Mouse (Mus musculus) cerebellum, postnatal 25 days (tissue): Measurements from ENCODE around the gene Il27ra.

ENCODE experiments used
- DNase-seq, 2 experiments: peaks; one replicate each; pipeline ENCODE4 v3.0.0; 2021; ENCODE audit warnings: mixed read lengths in 2 of 2

The Il27ra gene

DNA sequence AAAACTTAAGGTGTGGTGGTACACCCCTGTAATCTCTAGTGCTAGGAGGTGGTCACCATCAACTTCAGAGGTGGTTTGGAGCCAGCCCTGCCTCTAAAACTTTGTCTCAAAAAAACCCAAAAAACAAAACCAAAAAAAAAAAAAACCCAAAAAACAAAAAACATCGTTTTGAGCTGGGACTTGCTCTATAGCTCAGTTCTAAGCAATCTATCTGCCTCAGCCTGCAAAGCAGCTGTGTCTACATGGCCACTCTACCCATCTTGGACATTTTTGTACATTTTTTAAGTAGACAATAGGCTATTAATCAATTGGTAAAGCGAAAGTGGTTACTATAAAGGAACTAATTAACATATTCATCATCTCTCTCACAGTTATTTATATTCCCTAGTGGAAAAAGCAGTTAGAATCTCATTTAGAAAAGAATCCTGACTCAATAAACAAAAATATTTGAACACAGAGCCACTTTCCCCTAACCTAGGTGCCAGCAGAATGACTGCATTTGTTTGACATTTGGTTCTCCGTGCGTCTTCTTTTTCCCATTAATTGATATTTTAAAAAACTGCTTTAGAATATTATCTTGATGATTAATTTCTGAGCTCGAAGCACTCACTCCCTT is 23.2 kb upstream of the Il27ra start:
- DNase-seq: no peak

DNA sequence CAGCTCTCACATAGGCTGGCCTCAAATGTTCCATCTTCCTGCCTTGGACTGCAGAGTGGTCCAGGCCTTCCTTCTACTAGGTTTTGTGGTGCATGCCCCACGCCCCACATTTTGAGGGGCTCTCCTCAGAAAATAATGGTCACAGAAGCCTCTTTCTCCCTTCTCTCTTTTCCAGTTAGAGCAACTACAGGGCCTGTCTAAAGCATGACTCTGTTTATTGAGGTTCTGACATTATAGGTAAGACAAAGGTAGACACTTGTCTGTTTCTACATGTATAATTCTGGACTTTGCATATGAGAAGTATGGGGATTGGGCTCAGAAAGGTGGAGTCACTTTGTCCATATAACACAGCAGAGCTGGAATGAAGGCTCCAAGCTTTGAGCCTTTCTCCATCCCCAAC is 22.6 kb upstream of the Il27ra start, which contains the start of gene Gm10643:
Gene Gm10643 (minus strand): TSS at position 101 of the 400 bp plus-strand sequence.
- DNase-seq: no peak

DNA sequence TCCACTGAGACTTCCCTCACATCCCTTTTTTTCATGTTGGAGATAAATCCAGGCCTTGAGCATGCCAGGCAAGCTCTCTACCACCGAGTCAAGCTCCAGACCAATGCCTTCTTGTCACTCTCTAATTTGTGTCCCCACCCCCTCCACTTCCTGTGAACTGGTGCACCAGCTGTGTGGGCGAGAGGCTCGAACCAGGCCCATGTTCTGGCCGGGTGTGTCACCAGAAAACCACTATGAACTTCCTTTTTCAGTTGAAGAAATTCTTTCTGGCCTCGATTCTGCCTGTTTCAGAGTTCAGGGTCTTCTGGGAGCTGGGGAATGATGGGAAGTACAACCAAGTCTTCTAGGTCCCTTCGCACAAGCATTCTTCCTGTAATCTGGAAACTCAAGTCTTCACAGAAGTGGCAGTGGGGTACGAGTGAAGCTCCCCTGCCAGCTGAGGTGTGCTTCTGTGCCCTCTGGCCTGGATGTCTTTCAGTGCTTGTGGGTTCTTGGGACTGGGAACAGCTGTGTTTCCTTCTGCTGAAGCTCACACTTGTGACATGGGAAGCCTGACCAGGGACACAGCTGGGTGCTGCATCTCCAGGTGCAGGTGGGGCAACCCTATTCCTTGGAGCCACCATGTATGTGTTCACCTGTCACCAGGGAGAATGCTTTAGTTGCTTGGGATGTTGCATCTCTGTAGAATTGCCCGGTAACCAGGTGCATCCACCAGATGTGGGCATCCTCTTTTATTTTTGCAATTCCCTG is 21.6 kb upstream of the Il27ra start:
- DNase-seq: no peak

DNA sequence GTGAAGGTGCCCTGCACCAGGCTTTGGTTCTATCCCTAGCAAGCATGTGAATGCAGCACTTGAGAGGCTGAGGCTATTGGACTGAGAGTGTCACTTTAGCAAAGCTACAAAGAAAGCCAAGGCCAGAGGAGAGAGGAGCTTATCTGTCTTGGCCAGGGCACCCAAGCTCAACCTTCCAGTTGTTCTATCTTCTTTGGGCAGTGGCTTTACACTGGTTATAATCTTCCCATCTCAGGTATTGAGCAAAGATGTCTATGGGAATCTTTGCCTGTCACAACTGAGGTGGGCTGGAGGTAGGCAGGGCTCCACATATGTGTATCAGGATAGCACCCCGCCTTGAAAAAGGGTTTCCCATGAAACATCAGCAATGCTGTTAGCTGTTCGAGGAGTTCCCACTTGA is 17.9 kb upstream of the Il27ra start:
- DNase-seq: no peak

DNA sequence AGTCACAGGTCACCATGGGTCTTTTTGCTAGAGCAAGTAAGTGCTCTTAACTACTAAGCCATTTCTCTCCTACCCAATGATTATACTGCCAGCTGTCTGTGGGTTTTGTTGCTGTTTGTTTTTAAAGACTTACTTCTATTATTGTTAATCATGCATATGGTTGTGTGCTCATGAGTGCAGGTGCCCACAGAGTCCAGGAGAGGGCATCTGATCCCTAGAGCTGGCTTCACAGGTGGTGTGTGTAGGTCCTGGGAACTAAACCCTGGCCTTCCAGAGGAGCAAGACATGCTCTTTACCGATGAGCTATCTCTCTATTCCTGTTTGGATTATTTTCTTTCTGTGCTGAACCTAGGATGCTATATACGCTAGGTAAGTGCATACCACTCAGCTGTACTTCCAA is 16.8 kb upstream of the Il27ra start:
- no peak for DNase-seq

DNA sequence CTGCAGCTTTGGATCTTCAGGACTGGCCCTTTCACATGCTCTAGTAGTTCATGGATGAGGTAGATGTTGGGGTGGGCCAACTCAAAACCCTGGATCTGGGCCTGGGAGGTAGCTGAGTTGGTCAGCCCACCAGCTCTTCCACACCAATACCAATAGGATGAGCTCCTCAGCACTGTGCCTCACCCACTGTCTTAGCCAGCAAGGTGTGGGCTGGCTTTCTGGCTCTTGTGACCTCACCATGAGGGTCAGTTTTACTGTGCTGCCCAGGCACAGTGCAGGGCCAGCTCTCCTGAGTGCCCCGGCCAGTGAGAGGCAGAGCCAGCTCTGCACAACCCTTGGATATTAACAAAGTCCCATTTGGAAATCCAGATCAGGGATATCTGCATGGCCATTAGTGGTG is 15.4 kb upstream of the Il27ra start:
- no peak for DNase-seq

DNA sequence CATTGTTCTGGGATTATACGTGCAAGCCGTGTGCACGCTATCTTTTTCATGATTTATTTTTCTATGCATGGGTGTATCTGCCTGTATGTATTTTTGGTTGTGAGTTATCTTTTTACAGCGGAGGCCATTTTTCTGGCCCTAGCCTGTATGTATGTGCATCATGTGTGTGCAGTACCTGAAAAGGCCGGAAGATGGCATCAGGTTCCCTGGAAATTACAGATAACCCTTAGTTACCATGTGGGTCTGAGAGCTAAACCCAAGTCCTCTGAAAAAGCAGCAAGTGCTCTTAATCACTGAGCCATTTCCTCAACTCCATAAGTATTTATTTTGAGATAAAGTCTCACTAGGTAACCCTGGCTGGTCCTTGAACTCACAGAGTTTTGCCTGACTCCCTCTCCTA is 10.8 kb upstream of the Il27ra start:
- DNase-seq: no peak

DNA sequence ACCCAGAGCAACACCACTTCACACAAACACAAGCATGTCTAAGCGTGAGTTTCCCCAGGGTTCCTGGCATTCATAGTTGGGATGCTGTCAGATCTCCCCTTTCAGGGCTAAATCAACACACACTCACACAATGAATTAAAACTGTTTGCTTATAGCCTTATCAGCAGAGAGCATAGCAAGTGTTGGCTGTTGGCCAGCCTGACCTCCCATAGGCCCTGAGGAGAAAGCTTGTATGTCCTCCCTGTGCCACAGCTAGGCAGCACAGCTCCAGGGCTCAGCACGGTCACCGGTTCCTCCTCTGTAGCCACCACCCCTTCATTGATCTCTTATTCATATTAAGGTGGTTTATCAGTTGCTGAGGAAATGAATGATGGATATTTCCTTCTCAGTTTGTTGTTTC is 10.4 kb upstream of the Il27ra start:
- DNase-seq: no peak

DNA sequence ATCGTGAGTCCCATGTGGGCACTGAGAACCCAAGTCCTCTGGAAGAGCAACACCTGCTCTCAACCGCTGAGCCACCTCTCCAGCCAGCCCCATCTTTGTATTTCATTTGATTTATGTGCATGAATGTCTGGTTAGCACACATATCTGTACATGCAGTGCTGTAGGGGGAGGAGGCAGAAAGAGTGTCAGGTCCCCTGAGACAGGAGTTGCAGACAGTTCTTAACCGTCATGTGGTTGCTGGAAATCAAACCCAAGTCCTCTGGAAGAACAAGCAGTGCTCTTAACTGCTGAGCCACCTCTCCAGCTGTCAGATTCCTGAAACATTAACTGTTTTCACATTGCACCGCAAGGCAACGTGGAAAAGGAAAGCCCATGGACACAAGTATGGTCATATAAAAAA is 5.8 kb upstream of the Il27ra start:
- DNase-seq: no peak

DNA sequence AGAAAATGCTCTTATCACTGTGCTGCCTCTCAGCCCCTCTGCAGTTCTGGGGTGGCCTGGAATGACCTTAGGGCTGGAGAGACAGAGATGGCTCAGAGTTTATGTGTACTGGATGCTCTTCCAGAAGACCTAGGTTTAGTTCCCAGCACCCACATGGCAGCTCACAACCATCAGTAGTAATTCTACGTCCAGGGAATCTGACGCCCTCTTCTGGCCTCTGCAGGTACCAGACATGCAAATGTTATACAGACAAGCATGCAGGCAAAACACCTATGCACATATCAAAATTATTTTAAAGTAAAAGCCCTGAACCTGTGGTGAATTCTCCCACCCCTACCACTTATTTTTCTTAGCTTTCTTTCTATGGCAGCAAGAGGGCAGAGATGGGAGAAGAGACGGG is 4.1 kb upstream of the Il27ra start:
- DNase-seq: no peak

DNA sequence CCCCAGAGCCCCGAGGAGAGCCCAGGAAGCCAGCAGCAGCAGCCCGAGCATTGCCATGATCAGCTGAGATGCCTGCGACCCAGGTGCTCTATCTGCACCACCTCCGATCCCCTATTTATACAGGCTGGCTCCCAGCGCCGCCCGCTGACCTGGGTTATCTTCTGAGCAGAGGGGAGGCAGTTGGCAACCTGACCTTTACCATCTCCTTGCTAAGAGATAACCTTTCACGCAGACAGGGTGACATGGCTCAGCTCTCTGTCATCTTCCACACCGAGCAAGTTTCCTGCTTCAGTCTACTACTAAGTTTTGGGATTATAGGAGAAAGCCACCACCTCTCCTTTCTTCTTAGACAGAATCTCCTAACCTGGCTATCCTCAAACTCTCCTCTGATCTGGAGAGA is 2.5 kb upstream of the Il27ra start, which contains the start of gene Rln3:
Gene Rln3 (minus strand): TSS at position 101 of the 400 bp plus-strand sequence.
- DNase-seq: no peak

DNA sequence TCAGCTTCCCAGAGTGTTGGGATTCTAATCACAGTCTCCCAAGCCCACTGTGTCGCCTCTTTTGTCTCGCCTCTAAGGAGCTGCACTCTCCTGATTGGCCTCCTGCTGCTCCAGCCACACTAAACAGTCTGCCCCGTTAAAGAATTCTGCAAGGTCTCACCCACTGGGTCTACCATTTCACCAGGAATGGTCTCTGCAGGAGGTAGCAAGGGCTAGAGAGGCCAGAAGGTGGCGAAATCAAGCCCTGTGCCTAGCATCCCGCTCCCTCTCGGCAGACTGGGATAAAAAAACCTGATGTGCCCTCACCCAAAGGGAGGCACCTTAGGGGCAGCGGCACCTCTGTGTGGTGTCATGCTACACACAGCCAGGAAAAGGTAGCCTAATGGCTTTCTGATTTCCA is 1.7 kb upstream of the Il27ra start:
- no peak for DNase-seq

DNA sequence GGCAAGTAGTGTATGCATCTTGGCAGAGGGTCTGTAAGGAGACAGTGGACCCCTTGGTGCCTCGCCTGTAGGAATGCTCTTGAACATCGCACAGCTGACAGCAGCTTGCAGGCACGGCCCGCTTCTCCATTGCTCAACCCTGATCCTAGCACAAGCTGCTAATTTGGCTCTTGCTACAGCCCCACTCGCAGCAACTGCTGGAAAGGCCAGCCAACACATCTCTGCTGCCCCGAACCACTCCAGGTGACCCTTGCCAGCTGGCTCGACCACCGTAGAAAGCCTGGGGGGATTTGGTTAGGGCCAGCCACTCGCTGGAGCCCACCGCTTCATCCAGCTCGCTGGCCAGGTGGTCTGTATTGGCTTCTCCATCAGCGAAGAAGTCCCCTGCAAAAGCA is 556 bp upstream of the Il27ra start:
- DNase-seq: no peak

DNA sequence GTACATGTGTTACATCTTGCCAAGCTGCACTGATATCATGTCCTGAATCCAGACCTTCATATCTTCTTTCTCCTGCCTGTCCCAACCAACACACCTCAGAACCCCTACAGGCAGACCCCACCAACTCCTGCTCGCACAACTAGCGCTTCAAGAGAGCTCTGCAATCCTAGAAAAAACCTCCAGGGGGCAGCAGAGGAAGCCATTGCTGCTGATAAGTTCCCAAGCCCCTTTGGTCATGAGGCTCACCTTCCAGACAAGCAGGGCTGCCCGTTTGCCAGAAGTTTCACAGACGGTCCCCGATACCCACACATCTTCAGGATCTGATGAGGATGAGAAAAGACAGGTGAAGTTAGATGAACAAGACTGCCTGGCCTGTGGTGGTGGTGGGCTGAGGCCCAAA is 3.3 kb downstream of the Il27ra start:
- DNase-seq: peak; percentile 80 to 85

DNA sequence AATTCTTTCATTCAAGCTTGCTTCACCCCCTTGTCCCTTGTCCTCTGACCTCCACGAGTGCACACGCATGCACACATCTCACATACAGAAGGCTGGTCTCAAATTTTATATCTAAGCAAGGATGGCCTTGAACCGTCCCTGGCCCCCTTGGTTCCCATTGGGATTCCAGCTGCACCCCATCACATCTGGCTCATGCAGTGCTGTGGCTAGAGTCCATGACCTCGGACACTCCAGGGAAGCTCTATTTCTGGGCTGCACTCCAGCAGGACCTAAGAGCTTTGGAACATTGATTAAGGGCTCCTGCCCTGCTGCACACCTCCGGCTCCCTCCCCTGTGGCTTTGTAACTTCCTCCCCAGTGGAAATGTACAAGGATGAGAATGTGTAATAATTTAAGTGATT is 4.4 kb downstream of the Il27ra start:
- DNase-seq: no peak

DNA sequence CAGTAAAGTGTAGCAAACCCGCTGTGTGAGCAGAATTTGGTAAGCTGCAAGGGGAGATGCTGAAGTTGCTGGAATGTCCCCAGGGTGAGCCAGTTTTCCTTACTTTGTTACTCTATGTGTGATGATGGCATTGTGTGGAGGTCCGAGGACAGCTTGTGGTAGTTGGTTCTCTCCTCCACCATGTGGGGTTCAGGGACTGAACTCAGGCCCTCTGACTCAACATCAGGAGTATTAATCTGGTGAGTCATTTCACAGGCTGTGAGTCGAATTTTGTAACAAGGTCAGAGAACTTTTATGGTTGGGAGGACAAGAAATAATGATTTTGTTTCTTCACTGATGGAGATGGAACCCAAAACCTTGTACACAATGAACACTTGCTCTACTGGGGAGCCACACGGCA is 9.6 kb downstream of the Il27ra start:
- DNase-seq: no peak

DNA sequence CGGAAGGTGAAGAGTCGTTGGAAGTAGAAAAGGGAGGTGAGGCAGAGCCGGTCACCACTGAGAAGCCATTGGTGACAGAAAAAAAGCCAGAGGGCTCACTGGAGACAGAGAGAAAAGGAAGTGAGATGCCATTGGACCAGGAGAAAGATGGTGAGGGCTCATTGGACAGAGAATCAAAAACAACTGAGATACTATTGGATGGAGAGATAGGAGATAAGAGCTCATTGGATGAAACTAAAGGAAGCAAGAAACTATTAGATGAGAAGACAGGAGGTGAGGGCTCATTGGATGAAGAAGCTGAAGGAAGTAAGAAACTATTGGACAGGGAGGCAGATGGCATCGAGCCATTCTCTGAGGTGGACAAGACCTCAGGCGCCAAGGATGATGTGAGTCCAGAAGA is 13.1 kb downstream of the Il27ra start:
- no peak for DNase-seq

DNA sequence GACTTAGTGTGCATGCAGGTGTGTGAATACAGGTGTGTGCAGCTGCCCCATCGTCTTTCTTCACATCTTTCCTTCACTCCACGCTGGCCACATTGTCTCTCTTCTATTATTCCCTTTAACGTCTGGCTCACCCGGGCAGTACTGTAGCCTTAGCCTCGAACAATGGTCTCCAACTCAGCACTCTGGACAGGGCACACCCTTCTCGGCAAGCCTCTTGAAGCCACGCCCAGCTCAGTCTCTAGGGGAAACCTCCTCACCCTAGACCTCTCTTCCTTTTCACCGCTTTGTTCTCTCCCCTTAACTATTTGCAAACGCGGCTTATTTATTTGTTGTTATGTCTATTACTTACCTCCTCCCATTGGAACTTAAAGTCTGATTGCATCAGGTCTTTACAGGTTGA is 14.9 kb downstream of the Il27ra start:
- DNase-seq: no peak

DNA sequence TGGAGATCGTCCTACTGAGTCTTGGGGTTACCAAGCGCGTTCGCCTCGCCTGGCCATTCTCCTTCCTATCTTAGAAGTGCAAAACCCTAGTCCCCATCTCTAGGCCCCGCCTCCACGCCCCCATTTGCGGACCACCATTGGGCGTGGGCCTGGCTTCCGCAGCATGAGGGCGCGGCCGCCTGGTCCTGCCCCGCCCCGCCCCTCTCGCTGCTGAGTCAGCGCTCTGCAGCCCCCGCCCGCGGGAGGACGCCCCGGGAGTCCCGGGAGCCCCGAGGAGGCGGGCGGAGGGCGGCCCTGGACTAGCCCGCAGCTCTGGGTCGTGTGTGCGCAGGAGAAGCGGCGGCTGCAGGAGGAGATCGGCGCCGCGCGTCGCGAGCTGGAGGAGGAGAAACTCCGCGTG is 16.5 kb downstream of the Il27ra start:
- peak in 1 of 2 experiments; percentile 47 for DNase-seq

DNA sequence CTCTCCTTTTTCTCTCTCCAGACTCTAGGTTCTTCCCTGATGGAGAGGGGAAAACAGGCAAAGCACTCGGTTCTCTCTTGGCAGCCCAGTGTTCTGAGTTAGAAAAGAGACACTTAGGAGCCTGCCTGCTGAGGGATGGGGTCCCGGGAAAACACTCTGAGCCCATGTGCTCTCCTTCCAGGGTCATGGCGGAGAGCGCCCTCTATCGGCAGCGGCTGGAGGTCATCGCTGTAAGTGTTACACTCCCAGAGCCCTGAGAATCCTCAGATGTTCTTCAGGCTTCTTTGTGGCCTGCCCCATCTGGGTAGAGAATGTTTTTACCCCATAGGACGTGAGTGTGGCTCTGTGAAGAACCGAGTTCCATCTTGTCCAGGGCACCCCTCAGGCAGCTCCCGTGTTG is 18.2 kb downstream of the Il27ra start:
- DNase-seq: peak; percentile 51 to 66

DNA sequence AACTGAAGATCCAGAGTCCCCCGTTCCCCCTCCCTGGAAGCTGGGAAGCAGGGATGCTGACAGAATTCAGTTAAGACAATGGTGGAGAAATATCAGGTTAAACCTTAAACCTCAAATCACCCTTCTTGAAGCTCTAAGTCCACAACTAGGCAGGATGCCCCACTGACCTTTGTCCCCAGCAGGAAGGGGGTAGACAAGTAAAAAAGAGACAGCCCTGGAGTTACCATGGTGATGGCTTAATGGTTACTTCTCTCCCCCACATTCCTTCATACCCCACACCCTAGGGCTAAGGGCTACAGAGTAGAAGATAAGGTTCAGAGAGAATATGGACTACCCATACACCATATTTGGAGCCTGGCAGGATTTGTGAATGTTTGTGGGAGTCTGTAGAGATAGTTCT is 18.8 kb downstream of the Il27ra start:
- DNase-seq: no peak

DNA sequence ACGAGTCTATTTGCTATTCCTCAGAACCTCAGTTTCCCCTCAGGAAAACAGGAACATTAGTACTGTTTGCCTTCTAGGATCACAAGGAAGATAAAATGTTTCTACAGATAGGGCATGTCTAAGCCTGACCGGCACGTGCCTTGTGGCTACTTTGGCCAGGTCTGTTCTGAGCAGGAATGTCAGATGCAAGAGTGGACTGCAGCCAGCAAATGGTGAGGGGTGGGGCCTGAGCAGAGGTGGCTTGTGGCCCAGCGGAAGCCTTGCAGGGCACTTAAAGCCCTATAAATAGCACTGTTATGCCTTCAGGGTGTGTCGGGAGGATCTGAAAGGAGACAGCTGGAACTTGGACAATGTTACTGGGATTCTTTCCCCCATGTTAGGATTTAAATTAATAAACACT is 19.3 kb downstream of the Il27ra start:
- no peak for DNase-seq

DNA sequence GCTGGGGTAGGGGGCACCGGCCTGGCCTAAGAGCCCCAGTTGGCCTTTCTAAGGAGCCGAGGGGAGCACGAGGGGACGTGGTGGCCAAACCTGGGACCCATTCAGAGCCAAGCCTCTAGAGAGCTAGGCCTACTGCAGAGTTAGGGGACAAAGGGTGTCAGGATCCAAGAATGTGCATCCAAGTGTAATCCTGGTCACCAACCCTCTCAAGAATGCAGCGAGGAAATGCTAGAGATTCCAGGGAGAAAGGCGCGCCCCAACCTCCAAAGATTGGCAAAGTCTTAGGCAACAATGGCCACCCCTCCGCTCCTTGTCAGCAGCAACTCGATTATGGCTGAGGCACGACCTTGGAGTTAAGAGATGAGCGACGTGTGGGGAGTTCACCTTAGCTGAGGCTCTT is 20.8 kb downstream of the Il27ra start:
- no peak for DNase-seq

DNA sequence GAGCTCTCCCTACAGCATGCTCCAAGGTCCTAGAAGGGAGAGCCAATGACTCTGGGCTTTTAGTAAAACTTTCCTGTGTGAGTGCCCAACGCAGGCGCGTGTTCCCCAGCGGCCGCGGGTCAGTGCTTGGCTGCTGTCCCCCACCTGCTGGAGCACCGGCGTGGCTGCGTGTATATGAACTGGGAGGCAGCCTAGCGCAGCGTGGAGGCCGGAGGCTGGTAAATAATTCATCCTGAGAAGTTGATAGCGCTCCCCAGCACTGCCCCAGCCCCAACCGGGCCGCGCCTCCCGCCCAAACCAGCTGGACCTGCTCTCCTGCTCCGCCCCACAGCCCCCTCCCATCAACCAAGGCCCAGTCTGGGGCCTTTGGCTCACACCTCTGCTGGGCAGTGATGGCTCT is 21.3 kb downstream of the Il27ra start, which contains the start of gene Palm3:
Gene Palm3 (plus strand): TSS at position 376 of the 400 bp plus-strand sequence.
- no peak for DNase-seq

DNA sequence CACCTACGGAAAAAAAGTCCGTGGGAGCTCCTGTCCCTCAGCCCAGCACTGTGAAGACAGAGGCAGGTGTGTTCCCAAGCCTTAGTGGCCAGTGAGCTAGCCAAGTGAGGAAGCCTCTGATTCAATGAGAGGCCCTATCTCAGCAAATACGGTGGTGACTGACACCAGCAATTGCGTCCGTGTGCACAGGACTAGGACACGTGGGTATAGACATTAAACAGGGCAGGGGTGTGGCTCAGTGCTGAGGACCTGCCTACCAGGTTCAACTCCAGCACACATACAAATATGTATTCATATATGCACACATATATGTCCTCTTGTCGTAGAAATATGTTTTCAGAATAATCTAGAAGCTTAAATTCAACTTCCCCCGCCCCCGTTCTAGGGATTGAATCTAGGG is 22.7 kb downstream of the Il27ra start:
- DNase-seq: no peak
